Mouse (Mus musculus) hindbrain, embryonic 12.5 days (tissue): ENCODE data around the gene Gm3194. TPM values are rescaled to one million over a fixed set of nuclear protein-coding genes. Genes with fewer than 3 reads are reported as not detected.
"Not testable (repeated sequence)": the region's sequence is repeated elsewhere in the genome, so short reads cannot be mapped to it uniquely, and the experiment has no call there.

ENCODE experiments used
- ATAC-seq: fragments of 200-750 bp; cut with Nextera tagmentation; 2 replicates; pipeline ENCODE4 v1.8.0; 2017; ENCODE audit warnings: moderate TSS enrichment; ENCODE audit not compliant: low FRiP score
- H3K27ac ChIP-seq: fragments of 300-500 bp; sonication (generic); 2 replicates; pipeline ENCODE4 v1.5.1; 2016; ENCODE audit warnings: mild to moderate bottlenecking
- H3K27me3 ChIP-seq: fragments of 300-500 bp; sonication (generic); 2 replicates; pipeline ENCODE4 v1.6.1; 2016; ENCODE audit warnings: mild to moderate bottlenecking
- H3K36me3 ChIP-seq: fragments of 300-500 bp; sonication (generic); 2 replicates; pipeline ENCODE4 v1.6.1; 2016; ENCODE audit warnings: mild to moderate bottlenecking
- H3K4me1 ChIP-seq: fragments of 300-500 bp; sonication (generic); 2 replicates; pipeline ENCODE4 v1.6.1; 2016
- H3K4me2 ChIP-seq: fragments of 300-500 bp; sonication (generic); replicated peaks from 2 replicates; pipeline ENCODE4 v1.6.1; 2016; ENCODE audit warnings: mild to moderate bottlenecking
- H3K4me3 ChIP-seq: fragments of 300-500 bp; sonication (generic); 2 replicates; pipeline ENCODE4 v1.5.1; 2016; ENCODE audit warnings: mild to moderate bottlenecking
- H3K9ac ChIP-seq: fragments of 300-500 bp; sonication (generic); 2 replicates; pipeline ENCODE4 v1.6.1; 2016; ENCODE audit warnings: mild to moderate bottlenecking, moderate library complexity
- H3K9me3 ChIP-seq: fragments of 300-500 bp; sonication (generic); replicated peaks from 2 replicates; pipeline ENCODE4 v1.6.1; 2016; ENCODE audit warnings: mild to moderate bottlenecking
- WGBS: fragments of 180-500 bp; shearing (Covaris S2); methylation state at CpG from one replicate; pipeline ENCODE4 v1.1.7; 2016; 5-methylcytosine and 5-hydroxymethylcytosine counted together
- polyA plus RNA-seq: library from polyadenylated mRNA; unstranded; fragments of >200 nt; fragmentation: Nextera tagmentation; extraction: Ambion mirVana; gene quantifications from 2 replicates; pipeline ENCODE4 v1.2.1, GENCODE M21; 2016

The Gm3194 gene
- polyA plus RNA-seq, result 1.8 TPM in 2 replicates

DNA sequence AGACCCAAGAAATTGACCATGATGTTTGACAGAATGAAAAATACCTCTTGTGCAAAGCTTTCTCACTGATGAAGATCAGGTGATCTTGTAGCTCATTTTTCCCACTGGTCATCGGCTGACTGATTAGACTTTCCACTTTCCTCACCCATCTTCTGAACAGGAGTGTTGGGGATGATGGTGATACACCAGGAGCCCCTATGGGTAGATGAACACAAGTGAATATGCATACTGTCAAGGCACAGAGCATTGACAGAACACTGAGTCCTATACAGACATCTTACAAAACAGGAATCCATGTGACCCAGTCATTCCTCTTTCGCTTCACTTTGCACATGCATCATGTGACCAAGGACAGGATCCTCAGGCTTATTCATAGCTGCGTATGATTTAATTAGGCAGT is at the start of gene Gm3194:
Gm3194 (minus strand) TSS at position 101 of the 400 bp plus-strand sequence.
- not testable (repeated sequence) for H3K27me3 ChIP-seq, H3K4me1 ChIP-seq, ATAC-seq, H3K36me3 ChIP-seq, H3K9me3 ChIP-seq, H3K4me2 ChIP-seq, H3K9ac ChIP-seq, H3K27ac ChIP-seq, H3K4me3 ChIP-seq
- WGBS, result no CpG with 5 or more reads among the region's 3 CpGs

- not testable (repeated sequence) for H3K36me3 ChIP-seq, H3K27me3 ChIP-seq, H3K4me3 ChIP-seq, H3K9ac ChIP-seq, H3K9me3 ChIP-seq, H3K27ac ChIP-seq, H3K4me1 ChIP-seq, H3K4me2 ChIP-seq, ATAC-seq
- no CpG with 5 or more reads among the region's 35 CpGs for WGBS
These were observed 46.1 kb upstream of the Gm3194 start, which contains the start of gene Gm3488 for GRCm38 (mm10) chr14:5501374-5501773. Gm3488 (plus strand) TSS chr14:5501674.

- H3K4me1 ChIP-seq, H3K27me3 ChIP-seq, H3K9ac ChIP-seq, H3K27ac ChIP-seq, ATAC-seq, H3K4me2 ChIP-seq, H3K36me3 ChIP-seq, H3K4me3 ChIP-seq, H3K9me3 ChIP-seq: not testable (repeated sequence)
- WGBS, result 93% methylated on average over 4 of the region's 5 CpGs
These were observed 28.6 kb upstream of the Gm3194 start, which contains the start of gene Gm3187 for GRCm38 (mm10) chr14:5483907-5484306. Gm3187 (plus strand) TSS chr14:5484207.

- not testable (repeated sequence) for H3K27me3 ChIP-seq, H3K36me3 ChIP-seq, H3K9ac ChIP-seq, ATAC-seq, H3K4me1 ChIP-seq, H3K9me3 ChIP-seq, H3K27ac ChIP-seq, H3K4me2 ChIP-seq, H3K4me3 ChIP-seq
- WGBS, result no CpG with 5 or more reads among the region's 3 CpGs
These were observed 22.5 kb upstream of the Gm3194 start, which contains the start of gene Gm8246 for GRCm38 (mm10) chr14:5477730-5478129. Gm8246 (minus strand) TSS chr14:5477830.

GRCm38 (mm10) chr14:5460469-5460868 is 5.2 kb upstream of the Gm3194 start:
- not testable (repeated sequence) for H3K9ac ChIP-seq, H3K36me3 ChIP-seq, H3K9me3 ChIP-seq, H3K27ac ChIP-seq, H3K27me3 ChIP-seq, H3K4me3 ChIP-seq, H3K4me2 ChIP-seq, H3K4me1 ChIP-seq
- 0 out of 2 replicates have a peak, but pooled peaks have one; percentile 60 for ATAC-seq
- WGBS, result no CpG with 5 or more reads among the region's 19 CpGs

DNA sequence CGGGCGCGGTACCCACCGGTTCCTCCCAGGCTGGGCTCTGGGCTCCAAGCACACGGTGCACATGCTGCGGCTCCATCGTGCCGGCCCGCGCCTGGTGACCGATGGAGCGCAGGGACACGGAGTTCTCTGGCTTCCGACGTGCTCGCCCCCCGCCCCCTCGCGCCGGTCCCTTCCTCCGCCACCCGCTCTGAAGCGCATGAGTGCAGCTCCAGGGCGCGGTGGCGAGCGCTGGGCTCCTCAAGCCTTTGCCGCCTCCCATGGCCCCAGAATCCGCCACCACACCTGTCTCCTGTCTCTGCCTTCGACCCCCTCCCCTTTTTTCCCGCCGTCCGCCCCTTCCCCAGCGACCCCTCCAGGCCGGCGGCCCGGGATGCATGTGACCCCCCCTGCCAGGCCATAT is 66.3 kb downstream of the Gm3194 start, which contains the start of gene Gm3500:
Gm3500 (minus strand) TSS at position 101 of the 400 bp plus-strand sequence.
- not testable (repeated sequence) for H3K27me3 ChIP-seq, H3K4me1 ChIP-seq, H3K9me3 ChIP-seq, H3K9ac ChIP-seq, H3K27ac ChIP-seq, ATAC-seq, H3K4me3 ChIP-seq, H3K36me3 ChIP-seq, H3K4me2 ChIP-seq
- WGBS, result no CpG with 5 or more reads among the region's 37 CpGs

Other genes starting within 250 kb of the Gm3194 start
- not detected in 2 replicates for gene Gm3526, start 194.9 kb downstream of the Gm3194 start, polyA plus RNA-seq
- gene Gm3542, start 120.5 kb downstream of the Gm3194 start, polyA plus RNA-seq, result not detected in 2 replicates
- gene Gm3500, start 66.4 kb downstream of the Gm3194 start, polyA plus RNA-seq, result not detected in 2 replicates
- gene Gm8246, start 22.4 kb upstream of the Gm3194 start, polyA plus RNA-seq, result not detected in 2 replicates
- not detected in 2 replicates for gene Gm3187, start 28.7 kb upstream of the Gm3194 start, polyA plus RNA-seq
- 3.7 and 4.4 TPM in 2 replicates for gene Gm3488, start 46.2 kb upstream of the Gm3194 start, polyA plus RNA-seq
- gene Gm3532, start 83.0 kb upstream of the Gm3194 start, polyA plus RNA-seq, result not detected in 2 replicates
- not detected in 2 replicates for gene Gm8265, start 177.6 kb upstream of the Gm3194 start, polyA plus RNA-seq
- gene Gm9603, start 232.0 kb upstream of the Gm3194 start, polyA plus RNA-seq, result not detected in 2 replicates